Mouse (Mus musculus) Muller cell, postnatal 12 days (primary cell): ENCODE data around the gene Kiz.

Experiments used
- DNase-seq: peaks from one replicate; pipeline ENCODE4 v3.0.0-alpha.2; 2015; ENCODE audit errors: inconsistent ontology term

The Kiz gene

DNA sequence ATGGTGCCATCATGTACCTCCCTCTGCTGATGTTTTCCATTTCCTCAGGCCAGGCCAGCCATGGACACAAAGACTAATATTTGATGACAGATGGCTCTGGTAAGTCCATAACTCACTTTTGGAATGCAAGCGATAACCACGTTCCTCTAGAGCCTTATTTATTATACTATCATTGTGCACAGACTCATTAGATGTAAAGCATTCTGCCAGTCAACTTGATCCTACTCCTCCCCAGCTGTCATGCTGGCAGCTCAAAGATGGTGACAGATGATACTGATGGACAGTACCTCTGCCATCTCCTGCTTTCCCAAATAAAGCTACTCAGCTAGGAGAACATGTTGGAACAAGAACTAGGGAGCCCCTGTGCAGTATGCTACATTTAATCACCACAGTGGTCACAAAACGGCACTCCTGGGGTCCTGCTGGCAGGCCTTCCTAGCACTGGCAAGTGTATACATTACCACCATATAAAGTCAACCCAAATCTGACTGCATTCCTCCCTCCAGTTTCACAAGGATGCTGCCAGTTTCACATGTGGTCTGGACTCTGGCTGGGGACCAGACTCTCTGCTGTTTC lies 119.9 kb downstream of the Kiz start:
- DNase-seq, result no peak

DNA sequence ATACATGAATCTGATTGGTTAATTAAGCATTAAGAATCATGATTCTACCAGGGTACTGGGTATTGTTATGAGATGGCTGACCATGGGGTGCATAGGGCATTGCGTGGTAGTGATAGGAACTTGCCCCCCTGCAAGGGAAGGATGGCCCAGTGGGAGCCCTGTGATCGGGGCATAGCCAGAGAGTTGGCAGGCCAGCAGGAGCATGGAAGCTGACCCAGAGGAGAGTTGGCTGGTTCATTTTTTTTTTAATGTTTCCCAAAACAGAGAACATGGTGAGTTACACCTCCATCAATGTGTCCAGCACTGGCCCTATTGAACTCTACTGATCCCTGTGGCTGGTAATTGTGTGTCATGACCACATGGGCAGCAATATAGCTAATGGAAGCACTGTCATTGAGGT lies 127.1 kb downstream of the Kiz start:
- DNase-seq, result no peak

DNA sequence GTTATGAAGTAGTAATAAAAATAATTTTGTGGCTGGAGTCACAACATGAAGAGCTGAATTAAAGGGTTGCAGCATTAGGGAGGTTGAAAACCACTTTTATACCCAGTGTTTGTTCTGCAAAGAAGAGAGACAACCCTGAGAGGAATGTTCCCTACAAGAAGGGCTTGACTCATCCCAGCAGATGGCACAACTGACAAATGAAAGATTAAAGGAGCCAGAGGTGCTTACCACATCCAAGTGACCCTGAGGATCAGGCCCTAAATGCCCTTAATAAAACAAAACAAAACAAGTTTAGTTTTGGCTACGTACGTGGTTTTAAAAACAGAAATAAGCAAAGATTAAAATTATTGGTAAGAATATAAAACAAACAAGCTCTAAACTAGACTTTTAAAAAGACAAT lies 129.2 kb downstream of the Kiz start:
- DNase-seq, result no peak

DNA sequence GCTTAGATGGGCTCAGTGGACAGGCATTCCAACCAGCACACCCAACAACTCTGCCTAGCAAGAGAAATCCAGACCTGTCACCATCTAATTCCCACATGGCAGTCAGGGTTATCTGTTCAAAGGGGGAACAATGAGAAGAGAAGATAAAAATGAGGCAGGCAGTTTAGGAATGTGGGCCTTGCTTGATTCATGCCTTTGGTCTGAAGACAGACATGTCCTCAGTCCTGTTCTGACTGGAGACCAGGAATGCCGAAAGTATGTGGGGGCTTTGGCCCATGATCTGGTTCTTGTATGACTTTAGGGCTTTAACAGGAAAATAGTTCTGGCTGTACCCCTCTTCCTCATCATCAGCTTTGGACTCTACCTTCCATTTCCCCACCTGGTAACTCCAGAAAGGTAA lies 130.1 kb downstream of the Kiz start:
- peak; percentile 20 for DNase-seq

DNA sequence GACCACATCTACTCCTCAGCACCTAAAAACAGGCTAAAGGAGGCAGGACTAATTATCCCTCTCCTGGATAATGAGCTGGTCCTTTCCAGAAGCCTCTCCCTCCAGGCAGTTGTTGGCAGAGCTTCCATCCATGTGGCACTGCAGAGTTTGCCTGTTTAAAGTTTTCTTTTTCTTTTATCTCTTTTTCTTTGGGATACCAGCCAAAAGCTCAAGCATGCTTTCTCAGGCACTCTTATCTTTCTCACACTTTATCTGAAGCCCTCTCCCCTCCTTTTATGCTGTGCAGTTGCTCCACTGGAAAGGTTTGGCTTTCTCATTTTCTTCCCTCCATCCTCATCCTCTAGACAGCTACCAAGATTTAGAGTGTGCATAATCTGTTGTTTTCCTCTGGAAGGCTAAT lies 130.8 kb downstream of the Kiz start:
- DNase-seq, result no peak

DNA sequence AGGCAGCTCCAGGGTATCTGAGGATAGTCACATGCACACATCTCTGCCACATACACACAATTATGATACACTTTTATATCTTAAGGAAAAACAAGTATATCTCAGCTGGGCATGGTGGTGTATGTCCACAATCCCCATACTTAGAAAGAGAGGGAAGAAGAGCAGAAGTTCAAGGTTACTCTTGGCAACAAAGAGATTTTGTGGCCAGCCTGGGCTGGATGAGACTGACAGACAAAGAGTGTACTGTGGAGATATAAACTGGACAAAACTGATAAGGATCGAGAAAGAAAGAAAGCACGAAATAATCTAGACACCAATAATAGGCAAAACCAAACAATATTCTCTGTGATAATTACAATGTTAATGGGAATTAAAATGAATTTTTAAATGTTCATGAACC lies 151.6 kb downstream of the Kiz start:
- no peak for DNase-seq

DNA sequence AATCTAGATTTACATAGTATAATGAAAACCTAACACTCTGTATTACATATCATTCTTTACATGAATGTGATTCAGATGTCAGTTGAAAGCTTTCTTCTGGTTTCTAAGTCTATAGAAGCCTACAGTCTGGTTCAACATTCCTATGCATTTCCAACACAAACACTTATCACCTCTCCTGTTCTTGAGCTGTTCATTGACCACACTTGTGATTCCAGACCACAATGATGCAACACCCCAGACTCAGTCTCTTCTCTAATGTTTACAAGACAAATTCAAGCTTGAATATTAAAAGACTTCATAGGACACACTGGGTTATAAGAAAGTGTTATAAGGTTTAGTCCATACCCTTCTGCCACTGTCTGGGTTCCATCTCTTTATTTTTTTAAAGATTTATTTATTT lies 153.4 kb downstream of the Kiz start:
- no peak for DNase-seq

DNA sequence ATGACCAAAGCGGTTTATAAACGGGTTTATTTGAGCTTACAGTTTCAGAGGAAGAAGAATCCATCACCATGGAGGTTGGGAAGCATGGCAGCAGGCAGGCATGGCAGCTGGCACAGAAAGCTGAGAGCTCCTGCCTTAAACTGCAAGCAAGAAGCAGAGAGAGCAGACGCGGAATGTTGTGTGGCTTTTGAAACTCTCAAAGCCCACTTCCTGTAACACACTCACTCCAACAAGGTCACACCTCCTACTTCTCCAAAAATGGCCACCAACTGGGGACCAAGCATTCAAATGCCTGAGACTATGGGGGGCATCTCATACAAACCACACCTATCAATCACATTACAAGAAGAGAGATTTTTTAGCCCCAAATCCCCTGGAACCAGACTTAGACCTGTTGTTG lies 154.5 kb downstream of the Kiz start:
- no peak for DNase-seq

DNA sequence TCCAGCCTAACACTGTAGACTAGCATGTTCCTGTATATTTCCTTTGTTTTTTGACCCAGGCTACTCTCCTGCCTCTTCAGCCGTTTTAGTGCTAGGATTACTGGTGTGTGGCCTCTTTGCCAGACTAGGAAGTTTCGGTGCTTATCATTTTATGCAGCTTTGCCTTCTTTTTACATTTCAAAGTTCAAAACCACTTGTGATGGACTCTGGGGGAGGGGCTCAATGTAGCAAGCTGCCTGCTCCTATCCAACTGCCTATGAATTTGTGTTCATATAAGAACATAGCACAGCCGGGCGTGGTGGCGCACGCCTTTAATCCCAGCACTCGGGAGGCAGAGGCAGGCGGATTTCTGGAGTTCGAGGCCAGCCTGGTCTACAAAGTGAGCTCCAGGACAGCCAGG lies 155.3 kb downstream of the Kiz start:
- DNase-seq, result no peak

DNA sequence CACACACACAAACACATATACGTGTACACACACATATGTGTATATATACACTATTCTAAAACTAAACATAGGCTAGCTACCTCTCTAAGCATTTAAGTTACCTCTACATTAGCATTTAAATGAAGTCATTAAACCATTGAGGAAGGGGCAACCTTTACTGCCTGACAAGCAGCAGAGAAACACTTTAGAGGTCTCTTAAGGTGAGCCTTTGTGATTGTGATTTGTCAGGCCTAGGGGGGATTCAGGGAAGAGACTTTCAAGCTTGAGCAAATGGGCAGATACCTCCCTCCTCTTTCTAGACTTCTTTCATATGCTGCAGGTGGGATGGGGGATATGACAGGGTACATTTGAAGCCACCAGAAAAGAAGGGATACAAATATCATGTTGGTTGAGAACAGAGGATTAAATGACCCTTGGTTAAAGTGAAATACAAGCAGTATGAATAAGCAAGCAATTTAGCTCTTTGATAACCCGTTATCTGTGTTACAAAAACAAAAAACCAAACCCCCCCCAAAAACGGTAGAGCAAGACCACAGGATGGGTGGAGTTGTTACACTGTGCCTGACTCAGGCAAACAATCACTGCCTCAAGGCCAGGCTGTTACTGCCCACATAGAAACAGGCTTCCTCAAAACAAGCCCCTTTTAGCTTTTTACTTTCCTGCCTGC lies 155.9 kb downstream of the Kiz start:
- no peak for DNase-seq

DNA sequence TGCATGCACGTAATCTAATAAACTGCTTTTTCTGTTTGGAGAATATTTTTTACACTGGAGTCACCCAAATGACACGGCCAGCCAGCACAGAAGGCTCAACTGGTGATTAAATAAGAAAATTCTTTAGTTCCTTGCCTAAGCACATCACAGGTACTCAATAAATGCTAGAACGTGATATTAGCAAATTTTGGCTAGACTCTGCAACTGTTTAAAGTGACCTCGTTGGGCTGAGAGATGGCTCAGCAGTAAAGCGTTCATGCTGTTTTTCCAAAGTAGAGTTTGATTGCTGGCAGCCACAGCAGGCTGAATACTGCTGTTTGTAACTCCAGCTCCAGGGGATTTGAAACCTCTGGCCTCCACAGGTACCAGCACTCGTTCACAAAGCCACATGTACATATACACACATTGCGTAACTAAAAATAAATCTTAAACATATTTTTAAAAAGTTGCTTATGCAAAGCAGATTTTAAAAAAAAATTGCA lies 156.5 kb downstream of the Kiz start:
- no peak for DNase-seq

DNA sequence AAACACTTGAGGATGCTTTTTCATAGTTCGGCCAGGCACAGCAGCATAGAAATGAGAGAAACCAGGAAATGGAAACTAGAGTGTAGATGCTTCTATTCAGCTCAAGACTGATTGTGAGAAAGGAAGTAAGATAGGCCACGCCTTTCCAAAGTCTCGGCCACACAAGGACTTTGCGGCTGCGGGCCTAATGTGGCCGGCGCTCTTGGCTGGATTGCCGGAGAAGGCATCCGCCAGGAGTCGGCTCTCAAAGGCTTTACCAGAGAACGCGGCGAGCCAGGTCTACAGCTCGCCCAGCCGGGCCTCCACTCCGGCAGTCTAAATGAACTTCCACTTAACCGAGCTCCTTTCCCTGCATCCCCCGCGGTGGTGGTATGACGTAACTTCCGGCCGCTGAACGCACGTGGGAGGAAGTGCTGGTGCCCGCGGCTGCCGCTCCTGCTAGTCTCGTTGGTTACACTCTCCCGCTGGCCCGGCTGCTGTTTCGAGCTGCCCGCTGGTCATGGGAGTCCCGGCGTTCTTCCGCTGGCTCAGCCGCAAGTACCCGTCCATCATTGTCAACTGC lies 157.0 kb downstream of the Kiz start, which contains the start of gene Xrn2:
Xrn2 (plus strand) TSS at position 374 of the 562 bp plus-strand sequence.
- DNase-seq, result peak; percentile 97

DNA sequence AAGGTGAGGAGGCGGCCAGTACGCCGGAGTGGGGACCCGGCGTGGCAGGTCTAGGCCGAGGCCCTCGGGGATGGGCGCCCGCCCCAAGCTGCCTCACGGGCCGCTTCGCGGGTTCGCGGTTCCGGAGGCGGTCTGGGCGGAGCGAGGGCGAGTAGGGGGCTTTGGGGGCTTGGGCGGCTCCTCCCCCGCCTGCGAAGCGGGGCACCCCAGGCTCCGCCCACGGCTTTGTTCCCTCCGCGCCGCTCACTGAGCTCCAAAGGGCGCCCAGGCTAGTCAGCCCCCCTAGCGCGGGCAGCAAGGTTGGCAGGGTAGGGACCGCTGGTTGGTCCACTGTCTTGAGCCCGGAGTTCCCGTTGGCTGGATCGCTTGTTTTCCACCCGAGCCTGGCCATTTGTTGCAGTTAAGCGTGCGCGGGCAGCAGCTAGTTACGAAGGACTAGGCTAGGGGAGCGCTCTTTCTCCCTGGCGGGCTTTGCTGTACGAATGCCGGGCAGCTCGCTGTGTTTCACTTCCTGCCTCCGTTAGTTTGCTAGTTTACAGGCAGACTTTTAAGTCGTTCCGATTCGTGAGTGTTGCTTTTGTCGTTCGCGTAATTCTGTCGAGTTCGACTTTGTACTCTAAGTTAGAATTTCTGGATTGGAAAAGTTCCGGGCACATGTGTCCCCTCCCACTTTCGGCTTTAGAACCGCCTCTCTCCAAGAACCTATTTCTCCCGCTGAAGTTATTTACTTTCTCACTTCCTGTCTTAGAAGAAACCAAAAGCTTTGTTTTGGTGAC lies 157.7 kb downstream of the Kiz start:
- DNase-seq, result peak; percentile 92

DNA sequence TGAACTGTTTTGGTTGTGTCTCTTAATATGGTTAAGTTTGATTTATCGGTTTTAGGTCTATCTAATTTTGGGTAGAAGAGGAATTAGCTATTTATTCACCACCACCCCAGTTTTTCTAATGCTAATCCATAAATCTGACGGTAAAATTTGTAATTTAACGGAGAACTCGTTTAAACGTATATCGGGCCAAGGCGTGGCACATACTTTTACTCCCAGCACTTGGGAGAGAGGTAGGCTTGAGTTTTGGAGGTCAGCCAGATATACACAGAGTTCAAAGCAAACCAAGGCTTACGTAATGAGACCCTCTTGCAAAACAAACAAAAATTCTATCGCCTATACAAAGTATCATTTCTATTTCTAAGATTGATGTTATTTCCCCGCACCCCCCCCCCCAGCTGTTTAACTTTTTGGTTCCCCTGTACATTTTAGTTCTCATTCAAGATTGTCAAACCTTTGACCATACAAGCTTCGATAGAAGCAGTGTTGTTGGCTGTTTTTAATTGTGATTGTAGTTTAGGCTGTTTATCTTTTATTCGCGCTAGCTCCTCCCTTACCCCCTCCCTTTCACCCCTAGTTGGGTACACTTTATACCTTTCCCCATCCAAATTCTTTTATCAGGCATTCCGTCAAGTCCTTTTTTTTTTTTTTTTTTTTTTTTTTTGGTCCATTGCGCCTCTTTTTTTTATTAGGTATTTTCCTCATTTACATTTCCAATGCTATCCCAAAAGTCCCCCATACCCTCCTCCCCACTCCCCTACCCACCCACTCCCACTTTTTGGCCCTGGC lies 158.6 kb downstream of the Kiz start:
- DNase-seq, result no peak
